Mouse (Mus musculus) hindbrain, embryonic 11.5 days (tissue): ENCODE results near the gene Rab12. TPM values are rescaled to one million over a fixed set of nuclear protein-coding genes. Genes with fewer than 3 reads are reported as not detected.

Source experiments
- ATAC-seq: fragments of 200-750 bp; cut with Nextera tagmentation; 2 replicates; pipeline ENCODE4 v1.8.0; 2017; ENCODE audit warnings: mild to moderate bottlenecking, moderate TSS enrichment, moderate library complexity; ENCODE audit not compliant: low FRiP score
- DNase-seq: peaks from one replicate; pipeline ENCODE4 v3.0.0-alpha.2; 2015; ENCODE audit warnings: low spot score
- H3K27ac ChIP-seq: fragments of 300-500 bp; sonication (generic); 2 replicates; pipeline ENCODE4 v1.5.1; 2014; ENCODE audit warnings: mild to moderate bottlenecking, low read depth, low read length
- H3K27me3 ChIP-seq: fragments of 300-500 bp; sonication (generic); 2 replicates; pipeline ENCODE4 v1.6.1; 2014; ENCODE audit warnings: mild to moderate bottlenecking, low read length, moderate library complexity, mixed read lengths; ENCODE audit not compliant: control insufficient read depth, insufficient read depth
- H3K36me3 ChIP-seq: fragments of 300-500 bp; sonication (generic); 2 replicates; pipeline ENCODE4 v1.6.1; 2014; ENCODE audit warnings: mild to moderate bottlenecking, low read length, moderate library complexity, mixed read lengths; ENCODE audit not compliant: control insufficient read depth, insufficient read depth
- H3K4me1 ChIP-seq: fragments of 300-500 bp; sonication (generic); replicated peaks from 2 replicates; pipeline ENCODE4 v1.6.1; 2014; ENCODE audit warnings: low read length, mixed read lengths; ENCODE audit not compliant: control insufficient read depth, insufficient read depth
- H3K4me2 ChIP-seq: fragments of 300-500 bp; sonication (generic); replicated peaks from 2 replicates; pipeline ENCODE4 v1.6.1; 2014; ENCODE audit warnings: mild to moderate bottlenecking, low read depth, low read length
- H3K4me3 ChIP-seq: fragments of 300-500 bp; sonication (generic); 2 replicates; pipeline ENCODE4 v1.5.1; 2014; ENCODE audit warnings: low read depth, low read length
- H3K9ac ChIP-seq: fragments of 300-500 bp; sonication (generic); 2 replicates; pipeline ENCODE4 v1.6.1; 2014; ENCODE audit warnings: low read depth, low read length
- H3K9me3 ChIP-seq: fragments of 300-500 bp; sonication (generic); 2 replicates; pipeline ENCODE4 v1.6.1; 2016; ENCODE audit warnings: low read length; ENCODE audit not compliant: control insufficient read depth
- WGBS: fragments of 180-500 bp; shearing (Covaris S2); extraction: QIAGEN DNeasy Blood & Tissue Kit; methylation state at CpG from one replicate; pipeline ENCODE4 v1.1.7; 2014; 5-methylcytosine and 5-hydroxymethylcytosine counted together
- polyA plus RNA-seq: library from polyadenylated mRNA; unstranded; fragments of >200 nt; fragmentation: Nextera tagmentation; extraction: Ambion mirVana; gene quantifications from 2 replicates; pipeline ENCODE4 v1.2.1, GENCODE M21; 2014

Rab12 gene
- polyA plus RNA-seq, 1 experiment from 2014 or later, result 44.1 TPM

DNA sequence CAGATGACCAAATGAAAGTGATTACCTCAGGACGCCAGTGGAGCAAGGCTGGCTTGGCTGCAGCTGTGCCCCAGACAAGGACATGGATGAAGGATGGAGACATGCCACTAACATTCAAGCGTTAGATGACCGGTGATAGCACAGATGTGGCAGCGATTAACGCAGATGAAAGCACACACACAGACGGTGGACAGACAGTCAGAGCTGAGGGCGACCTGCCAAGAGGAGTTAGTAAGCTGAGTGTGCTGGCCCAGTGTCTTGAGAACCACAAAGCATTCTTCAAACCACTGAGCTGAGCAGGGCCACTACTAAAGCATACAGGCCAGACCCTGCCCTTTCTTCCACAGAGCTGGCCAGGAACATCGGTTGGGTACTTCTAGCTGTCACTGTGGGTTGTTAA is 14.6 kb downstream of the Rab12 start:
- Histone ChIP-seq H3K27me3 (no peaks in the 10 kb centered on the region), H3K9me3 (no peaks in the 10 kb centered on the region), H3K9ac (no peak overlapping the region), H3K36me3 (peaks cover 4% of the 10 kb centered on the region; the same call in 1 of the 2 replicates), H3K4me3 (no peak overlapping the region), H3K4me1 (no peaks in the 10 kb centered on the region), H3K4me2 (no peak overlapping the region), H3K27ac (no peak overlapping the region)
- DNase-seq (no peak), ATAC-seq (no peak)
- WGBS, result 90% methylated on average over 8 of the region's 8 CpGs

DNA sequence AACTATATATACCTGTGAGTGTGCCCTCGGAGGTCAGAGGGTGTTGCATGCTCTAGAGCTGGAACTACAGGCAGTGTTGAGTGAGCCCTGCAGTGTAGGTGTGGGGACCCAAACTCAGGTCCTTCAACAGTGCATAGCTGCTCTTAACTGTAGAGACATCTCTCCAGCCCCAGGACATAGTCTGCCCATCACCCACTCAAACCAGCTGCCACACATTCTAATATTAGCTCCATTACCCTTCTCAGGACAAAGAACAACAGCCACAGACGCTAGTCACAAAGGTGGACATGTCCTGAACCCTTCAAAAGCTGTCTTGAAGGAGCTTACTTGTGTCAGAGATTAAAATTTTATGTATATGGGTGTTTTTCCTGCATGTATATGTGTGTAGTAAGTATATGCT is 15.3 kb downstream of the Rab12 start:
- no peak overlapping the region for H3K27ac ChIP-seq
- peaks cover 4% of the 10 kb centered on the region; the same call in 1 of the 2 replicates for H3K36me3 ChIP-seq
- no peaks in the 10 kb centered on the region for H3K4me1 ChIP-seq
- no peak overlapping the region for H3K9ac ChIP-seq
- H3K4me2 ChIP-seq, result no peak overlapping the region
- no peak for DNase-seq
- 93% methylated on average over 2 of the region's 2 CpGs for WGBS
- H3K4me3 ChIP-seq, result no peak overlapping the region
- H3K9me3 ChIP-seq, result no peaks in the 10 kb centered on the region
- no peaks in the 10 kb centered on the region for H3K27me3 ChIP-seq
- no peak for ATAC-seq

DNA sequence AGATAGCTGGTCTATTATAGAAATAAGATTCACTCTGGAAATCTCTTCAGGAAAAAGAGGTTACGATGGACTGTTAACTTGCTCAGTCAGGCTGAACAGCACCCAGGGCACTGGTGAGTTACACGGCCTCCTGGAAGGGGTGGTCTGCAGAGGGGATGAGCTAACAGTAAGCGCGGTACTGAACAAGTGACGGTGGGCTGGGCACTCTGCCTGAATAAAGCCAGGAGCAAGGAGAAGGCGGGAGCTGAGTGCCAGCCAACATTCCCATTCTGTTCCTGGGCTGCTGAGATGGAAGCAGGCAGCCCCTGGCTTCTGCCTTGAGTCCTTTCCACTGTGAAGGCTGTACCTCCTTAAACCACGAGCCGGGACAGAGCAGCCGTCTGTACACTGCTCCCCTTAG is 16.1 kb downstream of the Rab12 start:
- no peak overlapping the region for H3K4me2 ChIP-seq
- no peak overlapping the region for H3K4me3 ChIP-seq
- DNase-seq (no peak), ATAC-seq (no peak)
- 92% methylated on average over 9 of the region's 9 CpGs for WGBS
- no peaks in the 10 kb centered on the region for H3K4me1 ChIP-seq
- no peak overlapping the region for H3K27ac ChIP-seq
- H3K36me3 ChIP-seq, result peaks cover 4% of the 10 kb centered on the region; the same call in 1 of the 2 replicates
- H3K9me3 ChIP-seq, result no peaks in the 10 kb centered on the region
- no peaks in the 10 kb centered on the region for H3K27me3 ChIP-seq
- no peak overlapping the region for H3K9ac ChIP-seq

DNA sequence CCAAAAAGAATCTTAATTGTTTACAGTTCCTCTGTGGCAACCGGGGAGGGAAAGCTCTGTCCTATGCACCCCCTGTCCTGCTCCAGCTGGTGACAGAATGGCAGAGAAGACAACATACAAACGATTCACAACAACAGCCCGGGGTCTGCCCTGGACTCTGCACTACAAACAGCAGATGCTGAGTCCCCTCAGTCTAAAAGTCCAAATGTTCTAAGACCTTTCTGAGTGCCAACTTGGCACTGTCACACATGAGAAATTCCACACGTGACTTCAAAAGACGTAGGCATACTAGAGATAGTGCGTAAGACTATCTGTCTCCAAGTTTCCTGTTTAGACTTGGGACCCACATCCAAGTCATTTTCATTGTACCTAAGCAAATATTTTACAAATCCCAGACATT is 16.7 kb downstream of the Rab12 start:
- Histone ChIP-seq H3K4me2 (no peak overlapping the region), H3K36me3 (peaks cover 7% of the 10 kb centered on the region; the same call in 1 of the 2 replicates), H3K9me3 (no peaks in the 10 kb centered on the region), H3K27ac (no peak overlapping the region), H3K4me1 (no peaks in the 10 kb centered on the region), H3K27me3 (no peaks in the 10 kb centered on the region), H3K9ac (no peak overlapping the region), H3K4me3 (no peak overlapping the region)
- 91% methylated on average over 6 of the region's 6 CpGs for WGBS
- ATAC-seq (no peak), DNase-seq (no peak)

DNA sequence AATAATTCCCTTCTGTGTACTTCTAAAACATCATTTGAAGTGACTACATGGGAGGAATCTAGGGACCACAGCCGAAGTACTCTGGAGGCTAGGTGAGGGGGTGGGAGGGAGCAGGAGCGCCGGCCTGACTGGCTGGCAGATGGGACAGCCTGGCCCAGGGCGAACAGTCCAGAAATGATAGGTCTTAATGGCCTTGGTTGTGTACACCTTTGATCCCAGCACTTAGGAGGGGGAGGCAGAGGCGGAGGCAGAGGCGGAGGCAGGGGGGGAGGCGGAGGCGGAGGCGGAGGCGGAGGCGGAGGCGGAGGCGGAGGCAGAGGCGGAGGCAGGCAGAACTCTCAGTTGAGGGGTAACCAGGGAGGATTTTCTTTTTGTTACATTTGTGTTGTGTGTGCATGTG is 20.9 kb downstream of the Rab12 start:
- H3K4me1 ChIP-seq, result no peaks in the 10 kb centered on the region
- H3K27me3 ChIP-seq, result no peaks in the 10 kb centered on the region
- no peak overlapping the region for H3K27ac ChIP-seq
- ATAC-seq, result no peak
- H3K9me3 ChIP-seq, result no peaks in the 10 kb centered on the region
- peaks cover 11% of the 10 kb centered on the region for H3K36me3 ChIP-seq
- H3K9ac ChIP-seq, result no peak overlapping the region
- no peak for DNase-seq
- no peak overlapping the region for H3K4me3 ChIP-seq
- no peak overlapping the region for H3K4me2 ChIP-seq
- 87% methylated on average over 14 of the region's 14 CpGs for WGBS

DNA sequence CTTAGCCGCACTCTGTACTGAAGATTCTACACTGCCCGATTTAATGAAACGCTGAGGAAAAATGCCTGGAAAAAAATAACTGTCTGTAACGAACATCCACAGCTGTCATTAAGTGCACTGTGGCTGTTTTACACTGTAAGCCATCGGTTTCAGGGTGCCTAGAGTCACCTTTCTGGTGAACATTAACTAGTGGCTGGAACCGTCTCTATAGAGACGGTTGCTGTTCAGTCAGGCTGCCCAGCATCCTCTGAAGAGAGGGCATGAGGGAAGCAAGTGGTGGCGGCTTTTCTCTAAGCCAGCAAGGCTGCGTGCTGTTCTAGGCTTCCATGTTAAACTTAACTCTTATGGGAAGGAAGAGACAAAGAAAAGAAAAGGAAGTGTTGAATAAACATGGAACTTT is 22.9 kb downstream of the Rab12 start:
- no peak for DNase-seq
- no peak overlapping the region for H3K4me3 ChIP-seq
- 86% methylated on average over 9 of the region's 9 CpGs for WGBS
- H3K9ac ChIP-seq, result no peak overlapping the region
- H3K27ac ChIP-seq, result no peak overlapping the region
- no peak for ATAC-seq
- no peaks in the 10 kb centered on the region for H3K9me3 ChIP-seq
- peaks cover 11% of the 10 kb centered on the region for H3K36me3 ChIP-seq
- H3K4me1 ChIP-seq, result no peaks in the 10 kb centered on the region
- H3K4me2 ChIP-seq, result no peak overlapping the region
- H3K27me3 ChIP-seq, result no peaks in the 10 kb centered on the region

DNA sequence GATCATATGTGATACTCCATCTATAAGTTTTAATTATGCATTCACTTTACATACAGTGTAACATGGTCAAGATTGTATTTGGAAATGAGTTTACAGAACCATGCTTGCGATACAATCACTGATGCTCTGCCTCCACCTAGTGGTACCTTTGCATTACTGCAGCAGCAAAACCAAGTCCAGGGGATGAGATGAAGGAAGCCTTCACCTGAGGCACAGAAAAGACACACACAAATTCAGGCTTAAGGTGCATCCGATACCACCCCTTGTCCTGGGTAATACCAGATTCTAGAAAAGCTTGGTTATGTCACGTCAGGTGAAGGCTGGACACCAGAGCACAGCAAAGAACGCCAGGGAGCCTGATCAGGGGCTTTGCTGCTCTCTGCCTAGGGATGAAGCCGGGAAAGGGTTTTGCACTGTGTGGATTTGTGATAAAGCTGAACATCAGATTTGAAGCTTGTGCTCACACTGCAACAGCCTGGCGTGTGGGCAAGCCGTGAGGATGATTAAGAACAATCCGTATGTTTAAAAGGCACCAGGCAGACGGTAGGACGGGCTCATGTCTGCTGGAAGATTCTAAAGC is 29.4 kb downstream of the Rab12 start:
- DNase-seq (peak; percentile 79), ATAC-seq (no peak)
- Histone ChIP-seq H3K9ac (no peak overlapping the region), H3K36me3 (peaks cover under 1% of the 10 kb centered on the region; the same call in 1 of the 2 replicates), H3K27me3 (no peaks in the 10 kb centered on the region), H3K4me1 (no peaks in the 10 kb centered on the region), H3K4me2 (no peak overlapping the region), H3K4me3 (no peak overlapping the region), H3K9me3 (no peaks in the 10 kb centered on the region), H3K27ac (no peak overlapping the region)
- 42% methylated on average over 10 of the region's 10 CpGs for WGBS

DNA sequence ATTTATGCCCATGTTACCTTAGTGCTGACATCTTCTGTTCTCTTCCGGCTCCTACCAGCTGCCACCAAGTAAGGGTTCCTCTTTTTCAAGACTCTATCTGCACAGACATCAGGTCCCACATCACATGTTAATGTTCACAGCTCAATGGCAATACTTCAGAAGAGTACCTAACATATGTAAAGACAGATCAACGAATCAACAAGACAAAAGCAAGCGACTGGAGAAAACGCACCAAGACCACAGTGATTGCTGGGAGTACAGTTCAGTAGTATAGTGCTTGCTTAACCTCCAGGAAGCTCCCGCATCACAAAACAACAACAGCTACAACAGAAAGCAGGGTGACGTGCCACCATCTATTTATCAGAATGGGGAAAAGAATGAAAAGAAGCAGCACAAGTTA is 33.0 kb downstream of the Rab12 start:
- Histone ChIP-seq H3K4me3 (no peak overlapping the region), H3K9ac (no peak overlapping the region), H3K27ac (no peak overlapping the region), H3K36me3 (no peaks in the 10 kb centered on the region), H3K4me1 (0 out of 2 replicates have a peak, but pooled peaks cover 3% of the 10 kb centered on the region), H3K4me2 (no peak overlapping the region), H3K9me3 (no peaks in the 10 kb centered on the region), H3K27me3 (no peaks in the 10 kb centered on the region)
- DNase-seq (no peak), ATAC-seq (no peak)
- WGBS, result 92% methylated on average over 6 of the region's 6 CpGs

DNA sequence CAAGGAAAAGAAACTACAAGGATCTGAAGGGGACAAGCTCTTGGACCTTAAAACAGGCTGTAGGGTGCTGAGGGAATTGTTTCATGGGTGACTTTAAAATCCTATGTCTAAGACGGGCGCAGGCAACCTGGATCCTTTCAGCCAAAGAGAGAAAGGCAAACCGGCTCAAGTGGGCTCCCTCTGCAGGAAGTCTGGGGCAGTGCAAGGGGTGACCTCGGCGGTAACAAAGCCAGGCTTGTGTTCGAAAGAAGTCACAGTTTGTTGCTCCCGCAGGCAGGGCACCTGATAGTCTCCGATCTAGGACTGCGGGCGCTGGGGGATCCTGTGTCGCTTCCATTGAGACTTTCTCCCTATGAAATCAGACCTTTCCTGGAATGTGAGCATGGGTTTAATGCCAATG is 33.8 kb downstream of the Rab12 start:
- DNase-seq (peak; percentile 93), ATAC-seq (no peak)
- Histone ChIP-seq H3K9me3 (no peaks in the 10 kb centered on the region), H3K4me3 (no peak overlapping the region), H3K27ac (no peak overlapping the region), H3K27me3 (no peaks in the 10 kb centered on the region), H3K4me1 (0 out of 2 replicates have a peak, but pooled peaks cover 3% of the 10 kb centered on the region), H3K9ac (no peak overlapping the region), H3K4me2 (no peak overlapping the region), H3K36me3 (no peaks in the 10 kb centered on the region)
- 12% methylated on average over 11 of the region's 11 CpGs for WGBS
